Mouse (Mus musculus): ENCODE results near the gene Gm10436.
"Not testable (repeated sequence)": the region's sequence is repeated elsewhere in the genome, so short reads cannot be mapped to it uniquely, and the experiment has no call there.

Gene Gm10436

DNA sequence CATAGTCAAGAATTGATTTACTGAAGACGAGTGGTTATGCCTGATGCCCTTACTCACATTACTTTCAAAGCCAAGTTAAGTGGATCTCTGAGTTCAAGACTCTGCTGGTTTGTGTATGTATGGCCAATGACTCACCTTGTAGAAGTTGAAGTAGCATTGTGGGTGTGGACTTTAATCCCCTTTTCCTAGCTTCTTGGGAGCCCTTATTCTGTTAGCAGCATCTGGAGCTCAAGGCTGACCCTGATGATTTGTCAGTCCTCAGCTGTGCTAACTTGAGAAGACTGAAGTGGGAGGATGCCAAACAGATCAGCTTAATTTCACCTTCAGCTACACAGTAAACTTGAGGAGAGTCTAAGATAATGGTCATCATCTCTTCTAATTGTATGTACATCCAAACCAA lies at the start of gene Gm10436:
TSS of gene Gm10436 (minus strand) at position 101 of the 400 bp plus-strand sequence.
- DNase-seq (ENCODE audit: low read depth, low spot score): not testable (repeated sequence)

DNA sequence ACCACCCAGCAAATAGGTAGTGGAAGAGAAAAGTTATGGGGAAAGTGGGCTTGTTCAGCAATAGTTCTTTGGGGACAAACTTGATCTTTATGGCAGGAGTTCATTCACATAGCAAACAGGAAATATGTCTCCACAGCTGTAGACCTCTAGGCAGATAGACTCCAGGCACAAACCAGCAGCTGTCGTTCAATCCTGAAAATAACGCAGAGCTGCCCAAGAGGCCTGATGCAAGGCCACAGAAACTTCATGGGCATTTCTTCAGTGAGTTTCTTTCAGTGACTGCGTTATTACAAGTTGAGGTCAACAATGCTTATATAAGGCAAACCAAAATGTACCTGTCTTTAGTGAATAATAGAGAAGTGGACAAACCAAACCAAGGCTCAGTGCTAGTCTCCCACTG lies 37.5 kb upstream of the Gm10436 start:
- no peak for DNase-seq (ENCODE audit: low read depth, low spot score)

DNA sequence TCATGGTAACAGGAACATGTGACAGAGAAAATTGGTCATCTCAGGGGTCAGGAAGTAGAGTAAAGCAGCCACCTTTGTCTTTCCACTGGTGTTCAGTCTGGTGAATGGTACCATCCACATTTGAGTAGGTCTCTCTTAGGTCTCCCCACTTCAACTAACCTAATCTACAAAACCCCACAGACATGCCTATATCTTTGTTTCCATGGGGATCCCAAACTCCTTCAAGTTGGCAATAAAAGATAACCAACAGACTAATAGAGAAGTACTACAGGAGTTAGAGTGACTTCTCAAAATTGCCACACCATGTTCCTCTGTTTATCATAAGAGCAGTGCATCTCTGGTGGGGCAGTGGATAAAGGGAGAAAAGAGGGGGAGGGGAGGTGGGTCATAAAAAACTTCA lies 36.2 kb upstream of the Gm10436 start:
- not testable (repeated sequence) for DNase-seq (ENCODE audit: low read depth, low spot score)

DNA sequence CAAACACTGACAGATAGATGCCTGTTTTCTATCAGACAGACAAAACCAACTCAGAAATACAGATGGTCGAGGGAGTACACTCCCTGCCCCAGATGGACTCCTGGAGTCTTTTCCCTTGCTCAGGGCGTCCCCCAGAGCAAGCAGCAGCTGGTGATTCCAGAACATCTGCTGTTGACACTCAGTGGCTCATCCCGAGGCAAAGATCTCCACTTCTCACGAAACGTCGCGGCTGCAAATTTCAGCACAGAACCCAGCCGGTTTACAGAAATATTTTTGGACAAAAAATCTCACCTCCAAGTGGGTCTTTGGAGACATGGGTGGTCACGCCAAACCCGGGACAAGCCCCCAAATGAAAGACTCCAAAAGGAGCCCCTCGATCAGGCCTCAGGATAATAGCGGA lies 32.7 kb upstream of the Gm10436 start:
- no peak for DNase-seq (ENCODE audit: low read depth, low spot score)

DNA sequence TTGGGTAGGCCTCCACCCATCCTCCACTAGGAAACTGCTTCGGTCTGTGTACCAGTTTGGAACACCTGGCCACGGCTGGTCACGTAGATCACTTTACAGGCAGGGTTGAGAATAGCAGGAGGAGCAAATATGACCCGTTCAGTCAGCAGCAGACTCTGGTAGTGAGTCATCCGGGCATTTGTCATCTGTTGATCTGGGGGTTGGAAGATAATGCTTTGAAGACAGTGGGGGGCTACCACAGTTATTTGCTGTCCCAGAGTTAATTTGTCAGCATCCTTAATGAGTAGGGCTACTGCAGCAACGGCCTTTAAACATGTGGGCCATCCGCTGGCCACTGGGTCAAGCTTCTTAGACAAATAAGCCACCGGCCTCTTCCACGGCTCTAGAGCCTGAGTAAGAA lies 29.6 kb upstream of the Gm10436 start:
- not testable (repeated sequence) for DNase-seq (ENCODE audit: low read depth, low spot score)

DNA sequence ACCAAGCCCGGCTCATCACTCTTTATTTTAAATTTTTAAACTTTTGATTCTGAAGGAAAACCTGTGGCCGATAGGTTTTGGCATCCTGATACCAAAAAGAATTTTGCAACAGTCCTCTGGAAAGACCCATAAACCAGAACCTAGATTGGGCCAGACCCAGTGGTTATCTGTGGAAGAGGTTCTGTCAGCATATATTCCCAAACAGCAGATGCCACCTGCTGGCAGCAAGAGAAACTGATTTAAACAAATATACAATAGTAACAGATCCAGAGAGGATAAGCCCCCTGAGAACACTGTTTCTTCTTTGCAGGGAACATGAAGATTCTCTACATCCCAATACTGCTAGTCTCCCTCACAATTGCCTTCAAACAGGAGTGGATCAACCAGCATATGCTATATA lies 20.9 kb upstream of the Gm10436 start:
- no peak for DNase-seq (ENCODE audit: low read depth, low spot score)

Data from c-Kit-negative CD71-positive TER-119-positive erythroid progenitor cells, embryonic 14.5 days (primary cell).